9 mouse cellular contexts compared by ENCODE assay signal in genomic region chr19:36111054-36111895, GRCm38 (mm10). TPM values are rescaled to one million over a fixed set of nuclear protein-coding genes. Genes with fewer than 3 reads are reported as not detected.
DNase-seq lines count a peak whose midpoint lies in the region; ATAC-seq lines count a peak whose summit lies in the region.
"Had no signal": no experiment of that assay in that cellular context is flagged by ENCODE, and none has a peak within 500 bp of the region (broad histone marks: within the 10 kb centered on the region; RNA-seq: fewer than 3 reads in every experiment).

No protein-coding gene starts in this region.

- peak overlapping the region; percentile 28; the same call in 1 of the 2 replicates for H3K9ac ChIP-seq in heart, embryonic 13.5 days
- no peak overlapping the region for H3K9ac ChIP-seq in hindbrain, embryonic 12.5 days

- WGBS in heart, embryonic 13.5 days: 28% methylated on average over 7 of the region's 7 CpGs
- WGBS in hindbrain, embryonic 12.5 days: 24% methylated on average over 7 of the region's 7 CpGs

- H3K4me3 ChIP-seq in heart, embryonic 13.5 days: no peak overlapping the region
- no peak overlapping the region for H3K4me3 ChIP-seq in hindbrain, embryonic 12.5 days

- no peaks in the 10 kb centered on the region for H3K9me3 ChIP-seq in heart, embryonic 13.5 days
- no peaks in the 10 kb centered on the region for H3K9me3 ChIP-seq in hindbrain, embryonic 12.5 days (replicated peaks)

- intact Hi-C loops in heart, postnatal 36 days (cut with DNase I): loop anchor here (1.0 kb wide), 1 partner anchor 329 kb away; no protein-coding TSS in a partner anchor

- no peak for ATAC-seq in heart, embryonic 13.5 days (ENCODE audit: extremely low read depth, insufficient number of reproducible peaks, low FRiP score, low TSS enrichment)
- peak; percentile 70 for ATAC-seq in hindbrain, embryonic 12.5 days (ENCODE audit: low FRiP score)

- no peaks in the 10 kb centered on the region for H3K27me3 ChIP-seq in heart, embryonic 13.5 days (replicated peaks)
- peaks cover 10% of the 10 kb centered on the region; the same call in 1 of the 2 replicates for H3K27me3 ChIP-seq in hindbrain, embryonic 12.5 days

- H3K4me2 ChIP-seq in heart, embryonic 13.5 days: no peak overlapping the region
- peak overlapping the region; percentile 42; the same call in 1 of the 2 replicates for H3K4me2 ChIP-seq in hindbrain, embryonic 12.5 days (replicated peaks)

- peaks cover 23% of the 10 kb centered on the region for H3K4me1 ChIP-seq in heart, embryonic 13.5 days
- peaks cover 2% of the 10 kb centered on the region; the same call in 1 of the 2 replicates for H3K4me1 ChIP-seq in hindbrain, embryonic 12.5 days

- peaks cover 31% of the 10 kb centered on the region for H3K36me3 ChIP-seq in heart, embryonic 13.5 days
- H3K36me3 ChIP-seq in hindbrain, embryonic 12.5 days: no peaks in the 10 kb centered on the region

- H3K27ac ChIP-seq in heart, embryonic 13.5 days (replicated peaks): peak overlapping the region; percentile 57
- H3K27ac ChIP-seq in hindbrain, embryonic 12.5 days: no peak overlapping the region

- DNase-seq in heart, postnatal 36 days: no peak
- DNase-seq in A20 (ENCODE audit: low read depth, low spot score): peak; percentile 61
- DNase-seq in c-Kit-positive CD71-positive TER-119-negative erythroid progenitor cells, embryonic 14.5 days (ENCODE audit: low read depth): peak; percentile 36
- peak; percentile 67 for DNase-seq in neural tube, embryonic 10.5 days (ENCODE audit: extremely low spot score, low spot score)
- no peak for DNase-seq in urinary bladder, adult 18-20 months (ENCODE audit: low spot score in 2 of 2)
- DNase-seq in adrenal gland, postnatal 25 days: no peak

RNA-seq across cellular contexts. Expression of gene Ankrd1, which starts 8.6 kb away (rescaled TPM):
- polyA plus RNA-seq in heart, embryonic 13.5 days (2015; fragmentation: Nextera tagmentation; extraction: Ambion mirVana): 394 and 473 TPM in 2 replicates
- total RNA-seq in heart, postnatal 36 days (2021): 100 to 1,000 TPM; 424 to 684 TPM
- 0.26 and 0.50 TPM in 2 replicates for polyA plus RNA-seq in hindbrain, embryonic 12.5 days (2016; fragmentation: Nextera tagmentation; extraction: Ambion mirVana)
- not detected in 2 replicates for total RNA-seq in adrenal gland, postnatal 25 days (2021)
- total RNA-seq: left cerebral cortex, postnatal 25 days had no signal

RNA-seq across cellular contexts. Expression of gene Rpp30, which starts 27.8 kb away (rescaled TPM):
- polyA plus RNA-seq in heart, embryonic 13.5 days (2015; fragmentation: Nextera tagmentation; extraction: Ambion mirVana): 50.0 and 50.1 TPM in 2 replicates
- total RNA-seq in heart, postnatal 36 days (2021): 10 to 100 TPM; 12.7 to 19.5 TPM
- polyA plus RNA-seq in hindbrain, embryonic 12.5 days (2016; fragmentation: Nextera tagmentation; extraction: Ambion mirVana): 81.3 and 83.3 TPM in 2 replicates
- total RNA-seq in adrenal gland, postnatal 25 days (2021): 16.0 and 17.6 TPM in 2 replicates

RNA-seq across cellular contexts. Expression of gene Htr7, which starts 54.0 kb away (rescaled TPM):
- polyA plus RNA-seq in heart, embryonic 13.5 days (2015; fragmentation: Nextera tagmentation; extraction: Ambion mirVana): 0.11 and 0.12 TPM in 2 replicates
- total RNA-seq in heart, postnatal 36 days (2021): under 1 TPM; 0.42 to 0.49 TPM
- polyA plus RNA-seq in hindbrain, embryonic 12.5 days (2016; fragmentation: Nextera tagmentation; extraction: Ambion mirVana): 1.5 and 1.8 TPM in 2 replicates
- total RNA-seq in adrenal gland, postnatal 25 days (2021): not detected in 2 replicates

Comparison
In these comparisons a context has a peak if more than half of its experiments do, and no peak if none do; other contexts are left out.
1. DNase-seq: peak in A20 (single experiment), c-Kit-positive CD71-positive TER-119-negative erythroid progenitor cells, embryonic 14.5 days (single experiment) and neural tube, embryonic 10.5 days (single experiment); none in heart, postnatal 36 days (0 of 2), urinary bladder, adult 18-20 months (0 of 2) and adrenal gland, postnatal 25 days (single experiment).
2. RNA of gene Ankrd1, which starts 8.6 kb away (total RNA-seq): 424 to 684 TPM in heart, postnatal 36 days; not detected in adrenal gland, postnatal 25 days; every median in the first group is over 100 times any median in the second.